Mouse (Mus musculus): ENCODE measurements at regions not wholly inside any gene's neighbourhood (a gene's known extent, or its start where the extent isn't known, plus 50 kb on each side); places are given as distances from the start of the nearest gene placed in this dataset.

GRCm38 (mm10) chr5:126910084-126910483 lies 331.5 kb upstream of the Tmem132c start:
- no peak for DNase-seq (ENCODE audit: low spot score)
- Histone ChIP-seq H3K4me3 (ENCODE audit: low read depth, low read length) (no peak overlapping the region), H3K9me3 (replicated peaks) (peaks cover 45% of the 10 kb centered on the region), H3K36me3 (replicated peaks) (no peaks in the 10 kb centered on the region), H3K4me1 (ENCODE audit: insufficient read depth, low read depth, low read length) (no peaks in the 10 kb centered on the region), H3K27me3 (ENCODE audit: insufficient read depth, low read length) (no peaks in the 10 kb centered on the region)
- TF ChIP-seq CTCF (IDR thresholded peaks at IDR 0.05; ENCODE audit: low read depth, low read length), result no peak
- no peak for ATAC-seq (ENCODE audit: extremely low read depth, insufficient number of reproducible peaks, low FRiP score, poor library complexity, severe bottlenecking)

GRCm38 (mm10) chr5:126917300-126917699 lies 324.3 kb upstream of the Tmem132c start:
- Histone ChIP-seq H3K4me3 (ENCODE audit: low read depth, low read length) (no peak overlapping the region), H3K9me3 (replicated peaks) (peaks cover 40% of the 10 kb centered on the region), H3K36me3 (replicated peaks) (no peaks in the 10 kb centered on the region), H3K4me1 (ENCODE audit: insufficient read depth, low read depth, low read length) (no peaks in the 10 kb centered on the region), H3K27me3 (ENCODE audit: insufficient read depth, low read length) (no peaks in the 10 kb centered on the region)
- ATAC-seq (ENCODE audit: extremely low read depth, insufficient number of reproducible peaks, low FRiP score, poor library complexity, severe bottlenecking) (no peak), DNase-seq (ENCODE audit: low spot score) (no peak)
- no peak for TF ChIP-seq TAL1 (conservative IDR thresholded peaks at IDR 0.05; ENCODE audit: low read depth, low read length)
- TF ChIP-seq GATA2 (IDR thresholded peaks at IDR 0.05; ENCODE audit: borderline replicate concordance, low read depth, low read length), result no peak
- no peak for TF ChIP-seq GATA1 (IDR thresholded peaks at IDR 0.05; ENCODE audit: borderline replicate concordance, low read length)
- no peak for TF ChIP-seq POLR2AphosphoS5 (IDR thresholded peaks at IDR 0.05; ENCODE audit: insufficient replicate concordance, low read depth, low read length)

GRCm38 (mm10) chr5:126933466-126933865 lies 308.1 kb upstream of the Tmem132c start:
- DNase-seq (ENCODE audit: low spot score) (no peak), ATAC-seq (ENCODE audit: extremely low read depth, insufficient number of reproducible peaks, low FRiP score, poor library complexity, severe bottlenecking) (no peak)
- no peak for TF ChIP-seq CTCF (IDR thresholded peaks at IDR 0.05; ENCODE audit: low read depth, low read length)
- no peak for TF ChIP-seq POLR2AphosphoS5 (IDR thresholded peaks at IDR 0.05; ENCODE audit: insufficient replicate concordance, low read depth, low read length)
- TF ChIP-seq GATA2 (IDR thresholded peaks at IDR 0.05; ENCODE audit: borderline replicate concordance, low read depth, low read length), result no peak
- no peak for TF ChIP-seq GATA1 (IDR thresholded peaks at IDR 0.05; ENCODE audit: borderline replicate concordance, low read length)
- no peak for TF ChIP-seq TAL1 (conservative IDR thresholded peaks at IDR 0.05; ENCODE audit: low read depth, low read length)
- no peaks in the 10 kb centered on the region for H3K4me1 ChIP-seq (ENCODE audit: insufficient read depth, low read depth, low read length)
- no peaks in the 10 kb centered on the region for H3K36me3 ChIP-seq (replicated peaks)
- peaks cover 53% of the 10 kb centered on the region for H3K9me3 ChIP-seq (replicated peaks)
- no peaks in the 10 kb centered on the region for H3K27me3 ChIP-seq (ENCODE audit: insufficient read depth, low read length)
- H3K4me3 ChIP-seq (ENCODE audit: low read depth, low read length), result no peak overlapping the region

DNA sequence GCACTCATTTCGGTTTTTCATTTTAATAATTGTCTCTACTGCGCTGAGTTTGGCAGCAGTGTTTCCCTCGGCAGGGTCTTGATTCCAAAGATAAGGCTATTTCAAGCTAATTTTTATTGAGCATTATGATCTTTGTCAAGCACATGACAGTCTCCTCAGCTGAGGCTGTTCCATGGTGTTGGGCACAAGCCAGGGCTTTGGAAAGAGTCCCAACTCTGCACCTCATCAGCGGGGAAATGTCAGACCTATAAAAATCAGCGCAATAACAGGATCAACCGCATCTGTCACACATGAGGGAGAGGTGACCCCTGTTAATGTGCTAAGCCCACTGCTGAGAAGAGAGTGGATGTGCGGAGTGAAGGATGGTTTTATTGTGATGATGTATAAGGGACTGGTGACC lies 296.7 kb upstream of the Tmem132c start:
- DNase-seq (ENCODE audit: low spot score), result no peak
- Histone ChIP-seq H3K36me3 (replicated peaks) (no peaks in the 10 kb centered on the region), H3K4me1 (ENCODE audit: insufficient read depth, low read depth, low read length) (no peaks in the 10 kb centered on the region), H3K9me3 (replicated peaks) (peaks cover 47% of the 10 kb centered on the region), H3K27me3 (ENCODE audit: insufficient read depth, low read length) (no peaks in the 10 kb centered on the region), H3K4me3 (ENCODE audit: low read depth, low read length) (no peak overlapping the region)
- TF ChIP-seq GATA1 (IDR thresholded peaks at IDR 0.05; ENCODE audit: borderline replicate concordance, low read length), result no peak
- TF ChIP-seq CTCF (IDR thresholded peaks at IDR 0.05; ENCODE audit: low read depth, low read length), result no peak
- no peak for TF ChIP-seq TAL1 (conservative IDR thresholded peaks at IDR 0.05; ENCODE audit: low read depth, low read length)
- TF ChIP-seq GATA2 (IDR thresholded peaks at IDR 0.05; ENCODE audit: borderline replicate concordance, low read depth, low read length), result no peak
- TF ChIP-seq POLR2AphosphoS5 (IDR thresholded peaks at IDR 0.05; ENCODE audit: insufficient replicate concordance, low read depth, low read length), result no peak
- ATAC-seq (ENCODE audit: extremely low read depth, insufficient number of reproducible peaks, low FRiP score, poor library complexity, severe bottlenecking), result no peak

DNA sequence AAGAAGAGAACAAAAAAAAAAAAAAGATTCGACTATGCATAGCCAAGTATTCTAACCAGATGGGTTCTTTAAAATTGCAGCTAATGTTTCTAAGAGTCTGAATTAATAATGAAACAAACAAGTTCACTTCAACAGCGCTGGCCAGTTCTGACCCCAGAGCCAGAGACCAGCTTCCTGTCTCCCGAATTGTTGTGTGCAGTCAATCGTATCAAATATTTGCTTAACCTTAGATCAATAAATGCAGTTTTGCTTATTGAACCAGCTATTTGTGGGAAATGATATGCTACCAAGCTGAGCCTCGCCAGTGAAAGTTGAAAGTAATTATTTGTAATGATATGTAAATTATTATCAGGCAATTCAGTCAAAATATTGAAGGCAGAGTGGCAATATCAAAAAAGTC lies 287.4 kb upstream of the Tmem132c start:
- no peak for DNase-seq (ENCODE audit: low spot score)
- no peak for TF ChIP-seq GATA1 (IDR thresholded peaks at IDR 0.05; ENCODE audit: borderline replicate concordance, low read length)
- no peak for TF ChIP-seq POLR2AphosphoS5 (IDR thresholded peaks at IDR 0.05; ENCODE audit: insufficient replicate concordance, low read depth, low read length)
- no peak for TF ChIP-seq CTCF (IDR thresholded peaks at IDR 0.05; ENCODE audit: low read depth, low read length)
- TF ChIP-seq GATA2 (IDR thresholded peaks at IDR 0.05; ENCODE audit: borderline replicate concordance, low read depth, low read length), result no peak
- TF ChIP-seq TAL1 (conservative IDR thresholded peaks at IDR 0.05; ENCODE audit: low read depth, low read length), result no peak
- Histone ChIP-seq H3K9me3 (replicated peaks) (peaks cover 31% of the 10 kb centered on the region), H3K27me3 (ENCODE audit: insufficient read depth, low read length) (no peaks in the 10 kb centered on the region), H3K36me3 (replicated peaks) (no peaks in the 10 kb centered on the region), H3K4me3 (ENCODE audit: low read depth, low read length) (no peak overlapping the region), H3K4me1 (ENCODE audit: insufficient read depth, low read depth, low read length) (no peaks in the 10 kb centered on the region)
- no peak for ATAC-seq (ENCODE audit: extremely low read depth, insufficient number of reproducible peaks, low FRiP score, poor library complexity, severe bottlenecking)

DNA sequence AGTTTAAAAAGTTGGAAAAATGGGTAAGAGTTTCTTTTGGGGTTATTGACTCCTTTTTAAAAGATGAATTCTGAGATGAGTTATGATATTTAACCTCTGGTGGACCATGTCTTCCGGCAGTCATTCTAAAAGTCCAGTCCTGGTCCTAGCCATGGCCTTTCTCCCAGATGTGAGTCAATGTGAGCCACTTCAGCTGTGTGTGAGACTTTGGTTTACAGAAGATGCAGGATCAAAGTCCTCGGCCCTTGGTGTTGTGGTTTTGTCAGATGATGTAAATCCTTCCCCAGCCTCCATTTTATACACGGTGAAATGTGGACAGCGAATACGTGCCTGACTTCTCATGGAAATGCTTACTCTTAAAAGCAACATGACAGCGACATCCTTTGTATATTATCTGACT lies 287.0 kb upstream of the Tmem132c start:
- Histone ChIP-seq H3K9me3 (replicated peaks) (peaks cover 30% of the 10 kb centered on the region), H3K27me3 (ENCODE audit: insufficient read depth, low read length) (no peaks in the 10 kb centered on the region), H3K36me3 (replicated peaks) (no peaks in the 10 kb centered on the region), H3K4me3 (ENCODE audit: low read depth, low read length) (no peak overlapping the region), H3K4me1 (ENCODE audit: insufficient read depth, low read depth, low read length) (no peaks in the 10 kb centered on the region)
- ATAC-seq (ENCODE audit: extremely low read depth, insufficient number of reproducible peaks, low FRiP score, poor library complexity, severe bottlenecking) (no peak), DNase-seq (ENCODE audit: low spot score) (no peak)
- TF ChIP-seq CTCF (IDR thresholded peaks at IDR 0.05; ENCODE audit: low read depth, low read length) (no peak), TAL1 (conservative IDR thresholded peaks at IDR 0.05; ENCODE audit: low read depth, low read length) (no peak), GATA1 (IDR thresholded peaks at IDR 0.05; ENCODE audit: borderline replicate concordance, low read length) (no peak), POLR2AphosphoS5 (IDR thresholded peaks at IDR 0.05; ENCODE audit: insufficient replicate concordance, low read depth, low read length) (no peak), GATA2 (IDR thresholded peaks at IDR 0.05; ENCODE audit: borderline replicate concordance, low read depth, low read length) (no peak)

GRCm38 (mm10) chr5:126964577-126964976 lies 277.0 kb upstream of the Tmem132c start:
- H3K9me3 ChIP-seq (replicated peaks), result peaks cover 27% of the 10 kb centered on the region
- TF ChIP-seq POLR2AphosphoS5 (IDR thresholded peaks at IDR 0.05; ENCODE audit: insufficient replicate concordance, low read depth, low read length) (no peak), CTCF (IDR thresholded peaks at IDR 0.05; ENCODE audit: low read depth, low read length) (no peak), TAL1 (conservative IDR thresholded peaks at IDR 0.05; ENCODE audit: low read depth, low read length) (no peak), GATA2 (IDR thresholded peaks at IDR 0.05; ENCODE audit: borderline replicate concordance, low read depth, low read length) (no peak), GATA1 (IDR thresholded peaks at IDR 0.05; ENCODE audit: borderline replicate concordance, low read length) (no peak)
- DNase-seq (ENCODE audit: low spot score) (no peak), ATAC-seq (ENCODE audit: extremely low read depth, insufficient number of reproducible peaks, low FRiP score, poor library complexity, severe bottlenecking) (no peak)
- no peaks in the 10 kb centered on the region for H3K4me1 ChIP-seq (ENCODE audit: insufficient read depth, low read depth, low read length)
- H3K4me3 ChIP-seq (ENCODE audit: low read depth, low read length), result no peak overlapping the region
- no peaks in the 10 kb centered on the region for H3K36me3 ChIP-seq (replicated peaks)
- H3K27me3 ChIP-seq (ENCODE audit: insufficient read depth, low read length), result no peaks in the 10 kb centered on the region
